Mouse (Mus musculus) right cerebral cortex, adult 18-20 months (tissue): ENCODE measurements at regions not wholly inside any gene's neighbourhood (a gene's known extent, or its start where the extent isn't known, plus 50 kb on each side); places are given as distances from the start of the nearest gene placed in this dataset.

Source experiments
- DNase-seq: peaks from one replicate; pipeline ENCODE4 v3.0.0; 2022; ENCODE audit warnings: mixed read lengths

- DNase-seq = no peak
These were observed 309.9 kb downstream of the En1 start for GRCm38 (mm10) chr1:120911962-120912670.

GRCm38 (mm10) chr1:120921540-120921939, 319.3 kb downstream of the En1 start:
- no peak for DNase-seq

- DNase-seq = no peak
These were observed 323.1 kb downstream of the En1 start for GRCm38 (mm10) chr1:120925271-120925670.

GRCm38 (mm10) chr1:120930141-120930540, 327.9 kb downstream of the En1 start:
- no peak for DNase-seq

GRCm38 (mm10) chr1:120935321-120935720, 333.1 kb downstream of the En1 start:
- no peak for DNase-seq

- DNase-seq = no peak
These were observed 341.5 kb downstream of the En1 start for GRCm38 (mm10) chr1:120943711-120944110.

- no peak for DNase-seq
These were observed 344.1 kb downstream of the En1 start for GRCm38 (mm10) chr1:120946349-120946748.

- no peak for DNase-seq
These were observed 359.0 kb downstream of the En1 start for GRCm38 (mm10) chr1:120961235-120961634.

GRCm38 (mm10) chr1:120961984-120962383, 359.8 kb downstream of the En1 start:
- DNase-seq = no peak

- no peak for DNase-seq
These were observed 361.4 kb downstream of the En1 start for GRCm38 (mm10) chr1:120963477-120964178.

GRCm38 (mm10) chr1:120964179-120964517, 361.9 kb downstream of the En1 start:
- no peak for DNase-seq

GRCm38 (mm10) chr1:120966132-120966531, 363.9 kb downstream of the En1 start:
- DNase-seq = no peak

GRCm38 (mm10) chr1:120974661-120975060, 357.7 kb downstream of the Insig2 start:
- no peak for DNase-seq

- peak; percentile 7 for DNase-seq
These were observed 327.9 kb downstream of the Insig2 start for GRCm38 (mm10) chr1:121004535-121004934.

GRCm38 (mm10) chr1:121005198-121005597, 327.2 kb downstream of the Insig2 start:
- no peak for DNase-seq

- no peak for DNase-seq
These were observed 320.3 kb downstream of the Insig2 start for GRCm38 (mm10) chr1:121012126-121012525.

GRCm38 (mm10) chr1:121013839-121014503, 318.4 kb downstream of the Insig2 start:
- DNase-seq = peak; percentile 8

GRCm38 (mm10) chr1:121029375-121029774, 303.0 kb downstream of the Insig2 start:
- DNase-seq = no peak

- no peak for DNase-seq
These were observed 297.5 kb downstream of the Insig2 start for GRCm38 (mm10) chr1:121034761-121035393.

GRCm38 (mm10) chr1:121046581-121046980, 285.8 kb downstream of the Insig2 start:
- DNase-seq = no peak

GRCm38 (mm10) chr1:121047406-121047805, 285.0 kb downstream of the Insig2 start:
- DNase-seq = peak; percentile 66

- no peak for DNase-seq
These were observed 282.7 kb downstream of the Insig2 start for GRCm38 (mm10) chr1:121049684-121050083.

GRCm38 (mm10) chr1:121050695-121051495, 281.5 kb downstream of the Insig2 start:
- DNase-seq = no peak
